Mouse (Mus musculus) adrenal gland, postnatal 0 days (tissue): ENCODE data around the gene Ssx2ip. TPM values are rescaled to one million over a fixed set of nuclear protein-coding genes. Genes with fewer than 3 reads are reported as not detected.

ENCODE experiments used
- microRNA-seq: library from miRNA; unstranded; fragments of <30 nt; microRNA quantifications from one replicate; pipeline ENCODE4, GENCODE M21; 2016; ENCODE audit warnings: borderline replicate concordance; ENCODE audit not compliant: insufficient number of aligned reads
- polyA plus RNA-seq: library from polyadenylated mRNA; unstranded; fragments of >200 nt; fragmentation: Nextera tagmentation; extraction: Ambion mirVana; gene quantifications from 2 replicates; pipeline ENCODE4 v1.2.1, GENCODE M21; 2015

Gene Ssx2ip
- 11.2 and 11.9 TPM in 2 replicates for polyA plus RNA-seq

GRCm38 (mm10) chr3:146404311-146405201 is at the start of gene Ssx2ip:
Ssx2ip (plus strand) TSS chr3:146404642.

GRCm38 (mm10) chr3:146449745-146450250 is 45.4 kb downstream of the Ssx2ip start, which contains the start of gene Ctbs:
Ctbs (plus strand) TSS chr3:146449795.

Small RNA genes lying within 50 kb of the gene (microRNA-seq; reads per million reads assigned to microRNA genes)
- gene Gm22901 = not detected

Other genes with a start within 250 kb of the Ssx2ip start
- 0.97 and 1.4 TPM in 2 replicates for gene Lpar3, start 183.7 kb upstream of the Ssx2ip start, polyA plus RNA-seq
- 11.8 and 15.8 TPM in 2 replicates for gene Ctbs, start 45.2 kb downstream of the Ssx2ip start, polyA plus RNA-seq
- gene Spata1, start 95.1 kb downstream of the Ssx2ip start, polyA plus RNA-seq = 4.2 and 4.5 TPM in 2 replicates
- 1,212 and 1,504 TPM in 2 replicates for gene Gng5, start 95.2 kb downstream of the Ssx2ip start, polyA plus RNA-seq
- gene Rpf1, start 116.8 kb downstream of the Ssx2ip start, polyA plus RNA-seq = 31.9 and 43.0 TPM in 2 replicates
- 5.7 and 9.9 TPM in 2 replicates for gene Uox, start 165.8 kb downstream of the Ssx2ip start, polyA plus RNA-seq
- 0.08 and 0.35 TPM in 2 replicates for gene Dnase2b, start 211.0 kb downstream of the Ssx2ip start, polyA plus RNA-seq
- gene 4930503B20Rik, start 246.7 kb downstream of the Ssx2ip start, polyA plus RNA-seq = 0.08 TPM in 1 of 2 replicates, not detected in the other